Mouse (Mus musculus): ENCODE results near the gene Ctcf. TPM values are rescaled to one million over a fixed set of nuclear protein-coding genes. Genes with fewer than 3 reads are reported as not detected.

The Ctcf gene
- 184 to 204 TPM (median 191 TPM) in 4 replicates for total RNA-seq (2023)

DNA sequence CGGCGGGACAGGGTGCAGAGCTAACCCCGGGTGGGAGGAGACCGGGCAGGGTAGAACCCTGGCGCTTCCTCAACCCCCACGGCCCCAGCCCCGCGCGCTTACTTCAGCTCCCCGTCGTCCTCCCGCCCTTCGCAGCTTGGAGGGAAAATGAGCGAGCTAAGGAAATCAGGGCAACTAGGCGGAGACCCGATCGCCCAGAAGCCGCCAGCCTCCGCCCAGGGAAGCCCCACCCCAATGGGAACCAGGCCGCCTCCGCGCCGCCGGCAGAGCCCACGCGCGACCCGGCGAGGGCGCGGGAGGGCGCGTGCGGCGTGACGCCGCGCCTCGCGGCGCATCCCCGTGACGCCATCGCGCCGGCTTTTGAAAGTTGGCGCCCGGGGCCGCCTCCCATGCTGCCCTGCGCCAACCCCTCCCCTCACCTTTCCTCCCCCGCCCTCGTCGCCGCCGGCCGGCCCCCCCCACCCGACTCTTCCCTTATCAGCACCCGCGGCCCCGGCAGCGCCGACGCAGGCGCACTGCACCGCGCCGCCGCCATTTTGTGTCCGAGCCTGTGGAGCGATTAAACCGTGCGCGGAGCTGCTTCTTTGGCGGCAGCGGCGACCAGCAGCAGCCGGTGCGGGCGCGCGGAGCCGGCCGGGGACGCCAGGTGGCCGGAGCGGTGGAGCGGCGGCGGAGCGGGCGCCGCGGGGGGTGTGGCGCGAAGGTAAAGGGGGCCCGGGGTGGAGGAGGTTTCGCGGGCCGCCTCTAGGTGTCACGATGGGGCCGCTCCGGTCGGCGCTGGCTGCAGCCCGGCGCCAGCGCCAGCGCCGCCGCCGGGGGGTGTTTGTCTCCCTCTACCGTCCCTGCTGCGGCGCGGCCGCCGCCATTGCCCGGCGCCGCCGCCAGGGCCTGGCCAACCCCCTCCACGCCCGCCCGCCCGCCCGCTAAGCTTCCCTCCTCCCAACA is at the start of gene Ctcf:
TSS of gene Ctcf (plus strand) at position 551 of the 945 bp plus-strand sequence.

DNA sequence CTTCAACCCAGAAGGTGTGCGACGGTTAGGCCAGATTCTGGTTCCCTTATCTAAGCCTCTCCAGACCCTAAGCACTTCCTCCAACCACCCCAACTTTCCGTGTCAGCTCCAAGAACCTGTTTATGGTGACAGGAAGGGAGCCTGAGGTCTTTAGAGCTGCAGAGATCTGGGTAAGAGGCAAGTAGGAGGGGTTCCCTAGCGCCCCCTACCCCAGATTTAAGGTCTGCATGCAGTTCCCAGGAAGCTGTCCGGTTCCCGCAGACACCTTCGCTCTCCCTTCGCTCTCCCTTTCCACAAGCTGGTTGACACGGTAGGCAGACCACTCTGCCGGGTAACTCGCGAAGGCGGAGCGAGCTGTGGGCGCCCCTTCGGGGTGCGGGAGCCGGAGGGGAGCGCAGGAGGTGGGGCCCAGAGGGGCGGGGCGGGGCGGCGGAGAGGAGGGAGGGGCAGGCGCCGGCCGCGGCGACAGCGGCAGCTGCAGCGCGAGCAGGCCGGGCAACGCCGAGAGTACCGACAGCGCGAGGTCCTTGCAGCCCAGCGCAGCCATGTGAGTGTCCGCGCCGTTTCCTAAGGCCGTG is 31.5 kb upstream of the Ctcf start, which contains the start of gene Ripor1:
TSS of gene Ripor1 (plus strand) at position 452 of the 578 bp plus-strand sequence.

DNA sequence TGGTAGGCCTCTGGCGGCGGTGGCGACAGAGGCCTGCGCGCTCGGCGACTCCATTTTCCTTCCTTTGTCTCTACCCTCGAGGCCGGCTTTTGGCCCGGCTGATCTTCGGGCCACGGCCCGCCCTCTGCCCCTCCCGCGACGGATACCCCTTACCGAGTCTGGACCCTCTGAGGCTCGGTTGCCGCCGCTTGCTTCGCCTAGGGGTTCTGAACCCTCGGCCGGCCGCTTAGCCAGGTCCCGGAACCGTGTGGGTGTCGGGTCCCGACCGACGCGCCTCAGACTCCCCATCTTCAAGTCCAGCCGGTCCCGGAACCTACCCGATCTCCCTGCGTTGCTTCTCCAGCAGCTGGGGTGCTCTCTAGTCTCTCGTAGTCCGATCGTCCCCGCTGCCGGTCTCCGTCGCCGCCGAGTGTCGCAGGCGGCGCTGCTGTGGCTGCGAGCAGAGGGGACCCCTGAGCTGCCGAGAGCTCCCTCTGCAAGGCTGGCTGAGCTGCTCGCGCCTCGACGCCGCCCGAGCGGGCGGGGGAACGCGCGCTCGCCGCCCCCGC is 669 bp downstream of the Ctcf start, which contains the start of gene Agrp:
TSS of gene Agrp (minus strand) at position 431 of the 548 bp plus-strand sequence.

DNA sequence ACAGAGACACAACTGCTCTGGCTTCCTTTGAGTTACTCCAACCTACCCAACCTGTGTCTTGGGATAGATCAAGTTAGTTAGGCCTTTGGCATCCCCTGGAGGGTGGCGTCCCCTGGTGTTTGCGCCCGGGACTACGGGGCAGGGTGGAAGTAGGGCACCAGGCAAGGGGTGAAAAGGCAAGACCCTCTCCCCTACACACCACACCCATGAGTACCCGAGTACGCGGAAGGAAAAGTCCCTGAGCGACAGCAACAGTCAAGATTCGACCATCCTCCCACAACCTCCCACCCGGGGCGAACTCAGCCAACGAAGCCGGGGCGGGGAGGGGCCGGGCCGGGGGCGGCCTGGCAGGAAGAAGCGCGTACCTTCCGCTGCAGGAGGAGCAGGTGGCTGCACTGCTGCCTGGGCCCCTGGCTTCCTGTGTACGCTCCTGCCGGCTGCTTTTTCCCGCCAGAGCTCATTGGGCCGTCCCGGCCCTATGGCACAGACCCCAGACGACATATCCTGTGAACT is 49.5 kb downstream of the Ctcf start, which contains the start of gene Carmil2:
TSS of gene Carmil2 (plus strand) at position 479 of the 513 bp plus-strand sequence.

DNA sequence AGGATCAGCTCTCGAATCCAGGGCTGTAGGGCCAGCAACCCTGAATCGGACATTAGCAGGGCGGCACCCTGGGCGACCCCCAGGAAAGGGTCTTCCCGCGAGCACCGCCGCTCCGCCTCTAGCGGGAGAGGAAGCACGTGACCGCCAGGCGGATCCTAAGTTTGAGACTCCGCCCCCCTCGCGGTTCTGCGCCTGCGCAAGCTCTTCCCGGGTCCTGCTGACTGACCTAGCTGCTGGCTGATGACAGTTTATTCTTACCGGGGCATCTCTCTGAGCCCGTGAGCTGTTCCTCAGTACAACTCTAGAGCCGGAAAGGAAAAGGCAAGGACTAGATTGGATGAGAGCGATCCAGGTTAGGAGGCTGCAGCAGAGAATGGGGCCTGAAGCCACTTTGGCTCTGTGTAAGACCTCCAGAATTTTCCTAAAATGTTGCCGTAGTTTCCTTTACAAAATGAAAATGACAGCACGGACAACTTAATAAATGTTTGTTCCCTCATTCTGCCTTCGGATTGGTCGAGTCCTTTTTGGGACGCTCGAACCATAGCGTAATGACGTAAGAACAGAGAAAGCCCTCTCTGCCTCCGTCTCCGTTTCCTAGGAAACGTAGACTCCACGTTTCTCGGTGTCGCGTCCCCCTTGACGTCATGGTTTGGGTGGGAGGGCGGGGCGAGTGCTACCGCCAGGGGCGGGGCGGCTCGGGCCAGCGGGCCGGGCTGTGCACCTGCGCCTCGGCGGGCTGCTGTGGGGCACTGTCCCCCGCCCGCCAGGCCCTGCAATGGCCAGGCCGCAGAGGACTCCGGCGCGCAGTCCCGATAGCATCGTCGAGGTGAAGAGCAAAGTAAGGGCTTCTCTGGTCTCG is 64.8 kb downstream of the Ctcf start, which contains the start of the genes Acd and Pard6a:
TSS of gene Acd (minus strand) at position 137 of the 859 bp plus-strand sequence.
TSS of gene Pard6a (plus strand) at position 183 of the 859 bp plus-strand sequence.

DNA sequence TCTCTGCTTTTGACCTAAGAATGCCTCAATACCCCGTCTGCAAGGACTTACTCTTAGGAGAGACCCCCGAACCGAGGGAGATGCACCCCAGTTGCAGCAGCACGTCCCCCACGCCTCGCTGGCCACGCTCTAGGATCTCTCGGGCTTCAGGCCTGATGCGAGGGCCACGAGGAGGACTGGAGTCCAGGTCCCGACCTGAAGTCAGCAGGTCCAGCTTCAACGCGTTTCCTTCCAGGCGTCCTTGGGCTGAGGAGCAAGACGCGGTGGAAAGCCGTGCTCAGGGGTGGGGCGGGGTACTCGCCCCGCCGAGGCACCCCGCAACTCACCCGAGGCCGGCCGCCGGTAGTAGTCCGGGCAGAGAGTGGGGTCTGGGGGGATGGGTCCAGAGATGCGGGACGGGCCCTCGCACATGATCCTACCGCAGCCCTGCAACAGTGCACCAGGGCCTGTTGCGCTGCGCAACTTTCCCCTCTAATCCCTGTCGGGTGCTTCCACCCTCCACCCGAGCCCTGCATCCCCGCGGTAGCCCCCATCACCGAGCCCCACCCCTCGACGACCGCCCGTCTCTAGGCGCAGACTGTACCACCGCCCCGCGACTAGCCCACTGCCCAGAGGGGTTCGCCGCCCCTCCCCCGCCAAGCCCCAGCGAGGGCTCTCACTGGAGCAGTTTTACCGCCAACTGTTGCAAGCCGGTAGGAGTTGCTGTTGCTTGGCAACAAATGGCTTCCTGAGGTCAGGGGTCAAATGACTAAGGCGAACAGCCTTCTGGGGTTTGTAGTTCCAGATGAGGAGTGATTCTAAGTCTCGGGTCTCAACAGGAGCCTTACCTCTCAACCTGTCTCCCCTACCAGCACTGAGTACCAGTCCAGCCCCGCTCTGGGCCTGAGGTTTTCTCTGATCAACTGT is 71.4 kb downstream of the Ctcf start, which contains the start of the genes 4933405L10Rik and Enkd1:
TSS of gene 4933405L10Rik (plus strand) at position 158 of the 906 bp plus-strand sequence.
TSS of gene Enkd1 (minus strand) at position 713 of the 906 bp plus-strand sequence.

Other genes starting within 250 kb of the Ctcf start
- gene Kctd19, start 223.1 kb upstream of the Ctcf start, total RNA-seq (2023) = not detected in 4 replicates
- gene Lrrc36, start 223.0 kb upstream of the Ctcf start, total RNA-seq (2023) = not detected in 4 replicates
- gene Tppp3, start 165.0 kb upstream of the Ctcf start, total RNA-seq (2023) = 0.48 to 1.0 TPM (median 0.79 TPM) in 3 of 4 replicates, not detected in the other
- 2.7 to 5.8 TPM (median 3.9 TPM) in 4 replicates for gene Zdhhc1, start 139.7 kb upstream of the Ctcf start, total RNA-seq (2023)
- 0.32 TPM in 1 of 4 replicates, not detected in the others for gene Hsd11b2, start 117.8 kb upstream of the Ctcf start, total RNA-seq (2023)
- gene Atp6v0d1, start 70.5 kb upstream of the Ctcf start, total RNA-seq (2023) = 111 to 118 TPM (median 113 TPM) in 4 replicates
- 26.0 to 30.1 TPM (median 27.9 TPM) in 4 replicates for gene Ripor1, start 31.3 kb upstream of the Ctcf start, total RNA-seq (2023)
- gene Agrp, start 825 bp downstream of the Ctcf start, total RNA-seq (2023) = not detected in 4 replicates
- gene Carmil2, start 49.7 kb downstream of the Ctcf start, total RNA-seq (2023) = 141 to 151 TPM (median 147 TPM) in 4 replicates
- gene Acd, start 64.5 kb downstream of the Ctcf start, total RNA-seq (2023) = 96.4 to 110 TPM (median 104 TPM) in 4 replicates
- 14.0 to 21.8 TPM (median 19.9 TPM) in 4 replicates for gene Pard6a, start 64.6 kb downstream of the Ctcf start, total RNA-seq (2023)
- gene 4933405L10Rik, start 71.1 kb downstream of the Ctcf start, total RNA-seq (2023) = not detected in 4 replicates
- 2.0 to 3.9 TPM (median 3.7 TPM) in 4 replicates for gene Enkd1, start 71.6 kb downstream of the Ctcf start, total RNA-seq (2023)
- 0.94 to 2.8 TPM (median 1.7 TPM) in 4 replicates for gene Gfod2, start 122.1 kb downstream of the Ctcf start, total RNA-seq (2023)
- gene Ranbp10, start 190.8 kb downstream of the Ctcf start, total RNA-seq (2023) = 34.7 to 39.4 TPM (median 37.0 TPM) in 4 replicates
- gene Tsnaxip1, start 191.2 kb downstream of the Ctcf start, total RNA-seq (2023) = 0.75 to 0.91 TPM (median 0.83 TPM) in 4 replicates
- 14.4 to 20.3 TPM (median 16.1 TPM) in 4 replicates for gene Cenpt, start 216.7 kb downstream of the Ctcf start, total RNA-seq (2023)
- 12.8 to 17.1 TPM (median 14.2 TPM) in 4 replicates for gene Thap11, start 218.6 kb downstream of the Ctcf start, total RNA-seq (2023)
- 18.1 to 38.7 TPM (median 36.1 TPM) in 4 replicates for gene Nutf2, start 224.0 kb downstream of the Ctcf start, total RNA-seq (2023)
- gene Edc4, start 244.3 kb downstream of the Ctcf start, total RNA-seq (2023) = 80.5 to 84.4 TPM (median 81.9 TPM) in 4 replicates